Mouse (Mus musculus): ENCODE data around the gene Aqp6. TPM values are rescaled to one million over a fixed set of nuclear protein-coding genes. Genes with fewer than 3 reads are reported as not detected.

The Aqp6 gene
- polyA plus RNA-seq, 1 experiment from 2014 or later: not detected

GRCm38 (mm10) chr15:99643832-99644231, 42.6 kb downstream of the Aqp6 start:
- Histone ChIP-seq H3K9me3 (ENCODE audit: control insufficient read depth, low read length) (no peaks in the 10 kb centered on the region), H3K27me3 (replicated peaks; ENCODE audit: control insufficient read depth, insufficient read depth, low read length) (no peaks in the 10 kb centered on the region), H3K36me3 (ENCODE audit: control insufficient read depth, insufficient read depth, low read length) (peaks cover 26% of the 10 kb centered on the region), H3K27ac (ENCODE audit: low read depth) (no peak overlapping the region), H3K9ac (ENCODE audit: low read length) (no peak overlapping the region), H3K4me3 (ENCODE audit: low read depth, low read length) (no peak overlapping the region), H3K4me1 (replicated peaks; ENCODE audit: control insufficient read depth, insufficient read depth, low read length) (peaks cover 33% of the 10 kb centered on the region), H3K4me2 (ENCODE audit: low read length) (no peak overlapping the region)
- ATAC-seq (replicated peaks; ENCODE audit: low FRiP score, low TSS enrichment, low read depth) (no peak), DNase-seq (ENCODE audit: low spot score) (no peak)
- WGBS: 78% methylated on average over 10 of the region's 10 CpGs

GRCm38 (mm10) chr15:99644776-99645175, 43.6 kb downstream of the Aqp6 start:
- WGBS: 58% methylated on average over 7 of the region's 7 CpGs
- no peak for ATAC-seq (replicated peaks; ENCODE audit: low FRiP score, low TSS enrichment, low read depth)
- no peak overlapping the region for H3K27ac ChIP-seq (ENCODE audit: low read depth)
- peaks cover 17% of the 10 kb centered on the region for H3K36me3 ChIP-seq (ENCODE audit: control insufficient read depth, insufficient read depth, low read length)
- peaks cover 42% of the 10 kb centered on the region for H3K4me1 ChIP-seq (replicated peaks; ENCODE audit: control insufficient read depth, insufficient read depth, low read length)
- H3K9ac ChIP-seq (ENCODE audit: low read length): no peak overlapping the region
- no peak overlapping the region for H3K4me2 ChIP-seq (ENCODE audit: low read length)
- DNase-seq (ENCODE audit: low spot score): no peak
- H3K9me3 ChIP-seq (ENCODE audit: control insufficient read depth, low read length): no peaks in the 10 kb centered on the region
- H3K27me3 ChIP-seq (replicated peaks; ENCODE audit: control insufficient read depth, insufficient read depth, low read length): no peaks in the 10 kb centered on the region
- H3K4me3 ChIP-seq (ENCODE audit: low read depth, low read length): no peak overlapping the region

DNA sequence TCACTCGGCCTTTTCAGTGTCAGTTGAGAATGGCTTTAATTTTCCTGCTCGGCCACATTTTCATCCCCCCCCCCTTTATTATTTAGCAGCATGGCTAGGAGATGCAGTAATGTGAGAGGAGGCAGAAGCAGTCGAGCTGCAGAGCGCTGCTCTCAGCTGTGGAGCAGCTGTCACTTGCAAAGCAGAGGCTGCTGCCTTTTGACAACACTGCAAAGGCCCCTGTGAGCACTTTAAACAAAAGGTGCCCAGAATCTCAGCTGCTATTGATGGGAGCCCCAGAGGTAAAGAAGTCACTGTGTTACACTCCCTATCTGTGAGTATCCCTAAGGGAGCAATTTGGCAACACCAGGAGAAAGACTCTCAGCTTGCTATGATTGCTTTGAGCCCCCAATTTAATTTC, 47.1 kb downstream of the Aqp6 start:
- Histone ChIP-seq H3K27ac (ENCODE audit: low read depth) (0 out of 2 replicates have a peak overlapping the region, but pooled peaks have one; percentile 33), H3K4me2 (ENCODE audit: low read length) (peak overlapping the region; percentile 33), H3K27me3 (replicated peaks; ENCODE audit: control insufficient read depth, insufficient read depth, low read length) (peaks cover 8% of the 10 kb centered on the region), H3K4me3 (ENCODE audit: low read depth, low read length) (no peak overlapping the region), H3K4me1 (replicated peaks; ENCODE audit: control insufficient read depth, insufficient read depth, low read length) (peaks cover 49% of the 10 kb centered on the region), H3K9ac (ENCODE audit: low read length) (no peak overlapping the region), H3K9me3 (ENCODE audit: control insufficient read depth, low read length) (no peaks in the 10 kb centered on the region), H3K36me3 (ENCODE audit: control insufficient read depth, insufficient read depth, low read length) (no peaks in the 10 kb centered on the region)
- DNase-seq (ENCODE audit: low spot score) (no peak), ATAC-seq (replicated peaks; ENCODE audit: low FRiP score, low TSS enrichment, low read depth) (no peak)
- WGBS: 20% methylated on average over 4 of the region's 4 CpGs

DNA sequence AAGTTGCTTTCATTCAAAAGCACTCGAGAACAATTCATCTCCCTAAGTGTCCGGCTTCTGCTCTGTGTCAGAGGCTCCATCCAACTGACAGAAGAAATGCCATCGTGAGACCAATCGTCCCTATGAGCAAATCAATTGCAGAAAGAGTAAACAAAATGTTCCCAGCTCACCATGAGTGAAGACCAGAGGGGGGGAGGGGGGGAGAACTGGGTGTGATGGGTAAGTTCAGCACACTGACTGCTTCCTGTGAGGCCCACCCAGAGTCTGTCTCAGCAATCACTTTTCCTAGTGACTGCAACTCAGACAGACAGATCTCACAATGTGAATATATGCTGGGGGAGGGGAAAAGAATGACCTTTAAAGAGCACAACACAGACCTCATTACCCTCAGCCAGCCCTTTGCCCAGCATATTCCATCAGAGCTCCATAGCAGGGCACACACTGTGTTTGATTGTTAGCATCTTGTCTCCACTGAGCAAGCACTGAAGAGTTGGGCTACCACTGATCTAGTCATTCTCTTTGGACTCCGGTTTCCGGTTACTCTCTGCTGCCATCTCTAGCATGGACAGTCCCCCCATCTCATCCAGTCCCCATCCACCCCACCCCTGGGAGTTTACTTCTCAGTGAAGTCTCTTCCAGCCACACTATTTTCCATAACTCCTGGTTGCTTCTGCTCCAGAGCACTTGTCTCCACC, 48.0 kb downstream of the Aqp6 start:
- 20% methylated on average over 6 of the region's 6 CpGs for WGBS
- H3K9ac ChIP-seq (ENCODE audit: low read length): 0 out of 2 replicates have a peak overlapping the region, but pooled peaks have one; percentile 16
- ATAC-seq (replicated peaks; ENCODE audit: low FRiP score, low TSS enrichment, low read depth) (no peak), DNase-seq (ENCODE audit: low spot score) (no peak)
- no peak overlapping the region for H3K27ac ChIP-seq (ENCODE audit: low read depth)
- peaks cover 52% of the 10 kb centered on the region for H3K4me1 ChIP-seq (replicated peaks; ENCODE audit: control insufficient read depth, insufficient read depth, low read length)
- peak overlapping the region; percentile 63 for H3K4me3 ChIP-seq (ENCODE audit: low read depth, low read length)
- H3K36me3 ChIP-seq (ENCODE audit: control insufficient read depth, insufficient read depth, low read length): no peaks in the 10 kb centered on the region
- H3K9me3 ChIP-seq (ENCODE audit: control insufficient read depth, low read length): no peaks in the 10 kb centered on the region
- peak overlapping the region; percentile 69 for H3K4me2 ChIP-seq (ENCODE audit: low read length)
- H3K27me3 ChIP-seq (replicated peaks; ENCODE audit: control insufficient read depth, insufficient read depth, low read length): peaks cover 15% of the 10 kb centered on the region

- Histone ChIP-seq H3K4me3 (ENCODE audit: low read depth, low read length) (peak overlapping the region; percentile 63), H3K4me1 (replicated peaks; ENCODE audit: control insufficient read depth, insufficient read depth, low read length) (peaks cover 46% of the 10 kb centered on the region), H3K36me3 (ENCODE audit: control insufficient read depth, insufficient read depth, low read length) (no peaks in the 10 kb centered on the region), H3K9ac (ENCODE audit: low read length) (peak overlapping the region; percentile 77), H3K27ac (ENCODE audit: low read depth) (no peak overlapping the region), H3K27me3 (replicated peaks; ENCODE audit: control insufficient read depth, insufficient read depth, low read length) (peaks cover 26% of the 10 kb centered on the region), H3K9me3 (ENCODE audit: control insufficient read depth, low read length) (no peaks in the 10 kb centered on the region), H3K4me2 (ENCODE audit: low read length) (peak overlapping the region; percentile 69)
- no peak for ATAC-seq (replicated peaks; ENCODE audit: low FRiP score, low TSS enrichment, low read depth)
- 45% methylated on average over 2 of the region's 2 CpGs for WGBS
- DNase-seq (ENCODE audit: low spot score): no peak
Observed at GRCm38 (mm10) chr15:99650304-99650703, 49.1 kb downstream of the Aqp6 start.

DNA sequence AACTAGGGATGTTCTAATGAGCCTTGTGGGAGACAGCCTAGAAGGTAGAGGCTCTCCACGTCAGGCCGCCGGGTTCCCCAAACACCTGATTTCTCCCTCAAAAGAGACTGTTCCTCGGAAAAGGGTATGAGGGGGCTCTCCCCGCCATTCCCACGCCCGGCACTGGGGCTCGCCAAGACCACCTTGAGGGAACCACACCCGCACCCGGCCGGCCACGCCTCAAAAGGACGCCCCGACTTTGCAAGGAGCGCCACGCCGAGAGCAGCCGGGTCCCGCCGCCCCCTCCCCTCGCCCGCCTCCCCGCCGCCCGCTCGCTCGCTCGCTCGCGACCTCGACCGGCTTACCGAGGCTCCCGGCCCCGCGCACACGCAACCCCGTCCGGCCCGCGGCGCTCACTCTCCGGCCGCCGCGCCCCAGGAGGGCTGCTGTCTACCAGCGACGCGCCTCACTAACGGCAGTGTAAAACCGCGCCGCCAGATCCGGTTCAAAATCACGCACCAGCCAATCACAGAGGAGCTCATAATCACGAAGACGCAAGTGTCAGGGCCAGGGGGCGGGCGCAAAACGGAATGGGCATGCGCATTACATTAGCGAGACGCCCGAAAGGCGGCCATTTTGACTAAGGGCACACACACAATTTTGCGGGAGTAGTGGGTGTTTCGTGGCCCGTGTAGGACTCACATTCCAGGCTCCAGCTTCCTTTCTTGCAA, 50.1 kb downstream of the Aqp6 start, which contains the start of gene Racgap1:
TSS of gene Racgap1 (minus strand) at position 494 of the 710 bp plus-strand sequence.
- ATAC-seq (replicated peaks; ENCODE audit: low FRiP score, low TSS enrichment, low read depth): peak; percentile 92
- H3K9me3 ChIP-seq (ENCODE audit: control insufficient read depth, low read length): no peaks in the 10 kb centered on the region
- peaks cover 34% of the 10 kb centered on the region for H3K27me3 ChIP-seq (replicated peaks; ENCODE audit: control insufficient read depth, insufficient read depth, low read length)
- peak; percentile 95 for DNase-seq (ENCODE audit: low spot score)
- peak within 1 kb of the TSS; percentile 77 for H3K9ac ChIP-seq (ENCODE audit: low read length)
- H3K4me1 ChIP-seq (replicated peaks; ENCODE audit: control insufficient read depth, insufficient read depth, low read length): peaks cover 40% of the 10 kb centered on the region
- peak within 1 kb of the TSS; percentile 63 for H3K4me3 ChIP-seq (ENCODE audit: low read depth, low read length)
- no peaks in the 10 kb centered on the region for H3K36me3 ChIP-seq (ENCODE audit: control insufficient read depth, insufficient read depth, low read length)
- H3K4me2 ChIP-seq (ENCODE audit: low read length): peak within 1 kb of the TSS; percentile 69
- under 1% methylated on average over 65 of the region's 68 CpGs for WGBS
- peak within 1 kb of the TSS; percentile 29; the same call in 1 of the 2 replicates for H3K27ac ChIP-seq (ENCODE audit: low read depth)

- H3K4me2 ChIP-seq (ENCODE audit: low read length): peak overlapping the region; percentile 69
- H3K4me1 ChIP-seq (replicated peaks; ENCODE audit: control insufficient read depth, insufficient read depth, low read length): peaks cover 32% of the 10 kb centered on the region
- no peak overlapping the region for H3K27ac ChIP-seq (ENCODE audit: low read depth)
- H3K4me3 ChIP-seq (ENCODE audit: low read depth, low read length): peak overlapping the region; percentile 63
- DNase-seq (ENCODE audit: low spot score) (no peak), ATAC-seq (replicated peaks; ENCODE audit: low FRiP score, low TSS enrichment, low read depth) (no peak)
- 64% methylated on average over 10 of the region's 10 CpGs for WGBS
- no peak overlapping the region for H3K9ac ChIP-seq (ENCODE audit: low read length)
- H3K27me3 ChIP-seq (replicated peaks; ENCODE audit: control insufficient read depth, insufficient read depth, low read length): peaks cover 34% of the 10 kb centered on the region
- no peaks in the 10 kb centered on the region for H3K9me3 ChIP-seq (ENCODE audit: control insufficient read depth, low read length)
- no peaks in the 10 kb centered on the region for H3K36me3 ChIP-seq (ENCODE audit: control insufficient read depth, insufficient read depth, low read length)
Observed at GRCm38 (mm10) chr15:99651984-99652872, 51.0 kb downstream of the Aqp6 start.

DNA sequence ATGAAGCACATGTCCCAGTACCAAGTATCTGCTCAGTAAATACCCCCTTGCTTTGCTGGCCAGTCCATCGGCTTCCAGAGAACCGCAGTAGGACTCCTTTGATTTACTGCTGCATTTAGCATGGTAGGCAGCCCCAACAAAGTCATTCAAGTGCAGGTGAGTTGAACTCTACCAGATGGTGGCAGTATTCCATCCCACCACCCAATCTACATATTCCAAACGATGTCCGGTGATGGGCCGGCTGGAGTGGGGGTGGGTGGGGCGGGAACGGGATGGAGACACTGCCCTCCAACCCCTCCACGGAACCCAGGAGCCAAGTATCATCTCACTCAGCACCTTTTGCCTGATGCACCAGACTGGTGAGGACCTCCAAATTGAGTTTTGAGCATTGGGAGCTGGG, 52.1 kb downstream of the Aqp6 start:
- Histone ChIP-seq H3K27me3 (replicated peaks; ENCODE audit: control insufficient read depth, insufficient read depth, low read length) (peaks cover 34% of the 10 kb centered on the region), H3K9me3 (ENCODE audit: control insufficient read depth, low read length) (no peaks in the 10 kb centered on the region), H3K27ac (ENCODE audit: low read depth) (no peak overlapping the region), H3K4me3 (ENCODE audit: low read depth, low read length) (no peak overlapping the region), H3K9ac (ENCODE audit: low read length) (no peak overlapping the region), H3K4me1 (replicated peaks; ENCODE audit: control insufficient read depth, insufficient read depth, low read length) (peaks cover 24% of the 10 kb centered on the region), H3K4me2 (ENCODE audit: low read length) (peak overlapping the region; percentile 36), H3K36me3 (ENCODE audit: control insufficient read depth, insufficient read depth, low read length) (no peaks in the 10 kb centered on the region)
- ATAC-seq (replicated peaks; ENCODE audit: low FRiP score, low TSS enrichment, low read depth) (no peak), DNase-seq (ENCODE audit: low spot score) (no peak)
- 10% methylated on average over 8 of the region's 8 CpGs for WGBS

All from intestine, embryonic 14.5 days (tissue).